Mouse (Mus musculus) heart, embryonic 10.5 days (tissue): ENCODE measurements at regions not wholly inside any gene's neighbourhood (a gene's known extent, or its start where the extent isn't known, plus 50 kb on each side); places are given as distances from the start of the nearest gene placed in this dataset.

Experiments used
- DNase-seq: peaks from one replicate; pipeline ENCODE4 v3.0.0-alpha.2; 2017; ENCODE audit warnings: low spot score
- H3K27ac ChIP-seq: fragments of 300-500 bp; sonication (generic); 2 replicates; pipeline ENCODE4 v1.5.1; 2016; ENCODE audit warnings: mild to moderate bottlenecking
- H3K27me3 ChIP-seq: fragments of 300-500 bp; sonication (generic); 2 replicates; pipeline ENCODE4 v1.6.1; 2016; ENCODE audit warnings: mild to moderate bottlenecking; ENCODE audit not compliant: poor library complexity, insufficient read depth, severe bottlenecking
- H3K36me3 ChIP-seq: fragments of 300-500 bp; sonication (generic); 2 replicates; pipeline ENCODE4 v1.6.1; 2016; ENCODE audit warnings: mild to moderate bottlenecking, moderate library complexity
- H3K4me1 ChIP-seq: fragments of 300-500 bp; sonication (generic); 2 replicates; pipeline ENCODE4 v1.6.1; 2016; ENCODE audit warnings: mild to moderate bottlenecking
- H3K4me3 ChIP-seq: fragments of 300-500 bp; sonication (generic); 2 replicates; pipeline ENCODE4 v1.5.1; 2016; ENCODE audit warnings: mild to moderate bottlenecking, moderate library complexity
- H3K9me3 ChIP-seq: fragments of 300-500 bp; sonication (generic); 2 replicates; pipeline ENCODE4 v1.6.1; 2016; ENCODE audit warnings: mild to moderate bottlenecking, moderate library complexity
- WGBS: fragments of 180-500 bp; shearing (Covaris S2); methylation state at CpG from one replicate; pipeline ENCODE4 v1.1.7; 2016; 5-methylcytosine and 5-hydroxymethylcytosine counted together

DNA sequence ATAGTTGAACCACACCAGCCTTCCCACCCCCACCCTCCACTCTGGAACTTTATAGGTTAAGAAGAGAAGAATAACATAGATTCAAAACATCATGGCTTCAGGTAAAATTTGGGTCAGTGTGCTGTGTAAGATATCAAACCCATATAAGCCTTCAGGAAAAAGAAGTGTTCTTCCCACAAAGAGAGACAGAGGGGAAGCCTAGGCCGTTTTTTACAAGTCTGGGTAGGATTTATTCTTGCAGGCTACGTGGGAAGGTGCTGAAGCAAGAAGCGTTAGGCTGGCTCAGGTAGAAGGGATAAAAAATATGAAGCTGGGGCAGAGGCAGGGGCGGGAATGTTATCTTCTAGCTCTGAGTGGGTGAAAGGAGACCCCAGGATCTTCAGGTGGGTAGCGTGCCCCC lies 87.5 kb downstream of the Sox9 start:
- peaks cover 78% of the 10 kb centered on the region for H3K27me3 ChIP-seq
- no peak for DNase-seq
- peak overlapping the region; percentile 47 for H3K4me3 ChIP-seq
- H3K4me1 ChIP-seq: peaks cover 14% of the 10 kb centered on the region
- no peaks in the 10 kb centered on the region for H3K9me3 ChIP-seq
- no peaks in the 10 kb centered on the region for H3K36me3 ChIP-seq
- 26% methylated on average over 5 of the region's 5 CpGs for WGBS
- H3K27ac ChIP-seq: no peak overlapping the region

DNA sequence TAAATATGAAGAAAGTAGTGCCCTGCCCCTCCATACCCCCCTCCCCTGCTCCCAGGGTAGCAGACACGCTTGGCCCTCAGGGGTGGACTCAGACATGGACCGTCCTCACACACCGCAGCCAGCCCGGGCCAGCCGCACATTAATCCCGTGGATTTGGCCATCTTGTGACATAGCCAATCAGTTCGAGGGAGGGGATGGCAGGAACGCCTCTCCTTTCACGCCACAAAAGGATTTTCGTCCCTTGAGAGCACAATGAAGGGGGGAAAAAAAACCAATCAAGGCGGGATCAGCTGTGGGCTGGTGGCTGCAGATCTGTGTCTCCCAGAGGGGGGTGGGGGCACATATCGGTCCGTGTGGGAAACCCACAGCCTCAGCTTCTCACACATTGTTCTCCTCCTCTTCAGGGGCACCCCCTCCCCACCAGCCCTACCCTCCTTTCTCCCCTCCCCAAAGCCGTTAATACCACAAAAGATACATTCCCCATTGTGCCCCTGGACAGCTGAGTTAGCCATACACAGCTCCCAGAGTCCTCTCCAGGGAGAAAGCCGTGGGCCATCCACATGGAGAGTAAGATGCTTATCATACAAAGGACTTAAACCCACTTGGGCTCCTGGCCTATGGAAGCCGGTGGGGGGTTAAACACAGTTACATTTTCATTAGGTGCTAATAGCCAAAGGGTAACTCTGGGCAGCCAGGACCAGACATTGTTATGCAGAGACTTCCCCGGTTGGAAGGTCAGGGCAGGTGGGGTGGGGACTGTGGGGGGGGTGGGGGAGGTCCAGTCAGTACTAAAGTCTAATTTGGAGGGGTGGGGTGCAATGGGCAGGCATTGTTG lies 88.4 kb downstream of the Sox9 start:
- H3K36me3 ChIP-seq: no peaks in the 10 kb centered on the region
- H3K9me3 ChIP-seq: no peaks in the 10 kb centered on the region
- peaks cover 14% of the 10 kb centered on the region for H3K4me1 ChIP-seq
- peaks cover 78% of the 10 kb centered on the region for H3K27me3 ChIP-seq
- no peak for DNase-seq
- peak overlapping the region; percentile 47 for H3K27ac ChIP-seq
- peak overlapping the region; percentile 47 for H3K4me3 ChIP-seq
- WGBS: 6% methylated on average over 17 of the region's 17 CpGs

DNA sequence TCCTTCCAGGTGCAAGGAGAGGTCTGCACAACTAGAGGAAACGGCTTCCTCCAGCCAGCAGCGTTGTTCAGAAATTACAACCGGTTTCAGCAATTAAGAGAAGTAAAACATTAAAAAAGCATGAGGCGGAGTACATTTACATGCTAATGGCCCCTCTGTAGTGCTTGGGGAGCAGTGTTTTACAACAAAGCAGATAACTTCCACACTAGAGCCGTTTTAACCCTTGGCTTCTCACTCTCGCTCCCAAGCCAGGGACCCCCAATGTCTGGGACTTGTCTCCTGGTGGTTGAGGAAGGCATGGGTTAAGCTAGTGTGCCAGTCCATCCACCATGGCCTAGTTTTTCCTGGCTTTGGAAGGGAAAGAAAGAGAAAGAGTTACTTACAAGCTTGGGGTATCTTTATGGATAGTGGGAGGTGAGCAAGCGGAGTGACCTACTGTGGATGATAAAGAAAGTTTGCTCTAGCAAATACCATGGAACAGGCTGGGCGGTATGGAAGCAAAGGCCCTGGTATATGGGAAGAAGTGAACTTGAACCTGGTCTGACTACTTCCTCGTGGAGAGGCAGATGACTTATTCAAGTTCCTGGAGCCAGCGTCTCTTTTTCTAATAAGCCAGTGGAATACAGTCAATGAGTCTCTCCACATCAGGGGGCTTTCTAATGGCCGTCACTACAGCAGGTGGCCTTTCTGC lies 90.8 kb downstream of the Sox9 start:
- no peak for DNase-seq
- no peak overlapping the region for H3K27ac ChIP-seq
- H3K4me1 ChIP-seq: peaks cover 14% of the 10 kb centered on the region
- no peak overlapping the region for H3K4me3 ChIP-seq
- WGBS: 64% methylated on average over 11 of the region's 11 CpGs
- H3K9me3 ChIP-seq: no peaks in the 10 kb centered on the region
- peaks cover 57% of the 10 kb centered on the region for H3K27me3 ChIP-seq
- H3K36me3 ChIP-seq: no peaks in the 10 kb centered on the region

DNA sequence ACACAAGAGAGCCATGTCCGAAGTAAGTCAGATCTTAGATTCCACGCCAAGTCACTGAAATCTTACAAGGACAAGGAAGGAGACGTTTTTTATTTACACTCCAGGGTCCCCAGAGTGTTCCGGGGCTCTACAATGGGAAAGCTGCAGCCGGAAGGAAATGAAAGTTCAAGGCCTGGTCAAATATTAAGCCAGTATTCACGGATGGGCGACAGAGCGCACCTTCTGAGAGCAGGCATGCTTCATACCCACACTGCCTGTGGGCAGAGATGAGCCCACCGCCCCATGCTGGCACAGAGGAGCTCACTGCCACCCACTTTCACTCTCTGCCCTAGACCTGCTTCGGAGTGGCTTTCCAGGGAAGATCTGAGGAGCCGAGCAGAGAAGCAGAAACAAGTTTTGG lies 92.2 kb downstream of the Sox9 start:
- Histone ChIP-seq H3K4me3 (no peak overlapping the region), H3K36me3 (no peaks in the 10 kb centered on the region), H3K9me3 (no peaks in the 10 kb centered on the region), H3K4me1 (peaks cover 14% of the 10 kb centered on the region), H3K27me3 (peaks cover 44% of the 10 kb centered on the region), H3K27ac (no peak overlapping the region)
- no peak for DNase-seq
- 80% methylated on average over 11 of the region's 11 CpGs for WGBS

DNA sequence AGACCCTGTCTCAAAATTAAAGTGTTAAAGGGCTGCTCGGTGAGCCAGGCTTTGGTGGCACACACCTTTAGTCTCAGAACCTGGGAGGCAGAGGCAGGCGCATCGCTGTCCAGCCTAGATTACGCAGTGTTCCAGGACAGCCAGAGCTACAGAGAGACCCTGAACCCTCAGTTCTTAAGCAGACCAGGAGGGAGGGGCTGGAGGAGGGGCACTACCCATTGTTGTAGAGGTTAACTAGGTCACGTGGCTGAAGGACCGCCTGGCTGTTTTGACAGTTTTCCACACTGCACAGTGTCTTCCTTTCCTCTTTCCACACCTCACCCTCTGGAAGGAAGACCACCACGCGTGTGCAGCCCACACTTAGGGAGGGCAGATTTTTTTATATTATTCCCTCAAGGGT lies 94.2 kb downstream of the Sox9 start:
- Histone ChIP-seq H3K4me3 (no peak overlapping the region), H3K36me3 (no peaks in the 10 kb centered on the region), H3K27me3 (peaks cover 24% of the 10 kb centered on the region), H3K27ac (no peak overlapping the region), H3K9me3 (no peaks in the 10 kb centered on the region), H3K4me1 (no peaks in the 10 kb centered on the region)
- DNase-seq: no peak
- 52% methylated on average over 8 of the region's 8 CpGs for WGBS

DNA sequence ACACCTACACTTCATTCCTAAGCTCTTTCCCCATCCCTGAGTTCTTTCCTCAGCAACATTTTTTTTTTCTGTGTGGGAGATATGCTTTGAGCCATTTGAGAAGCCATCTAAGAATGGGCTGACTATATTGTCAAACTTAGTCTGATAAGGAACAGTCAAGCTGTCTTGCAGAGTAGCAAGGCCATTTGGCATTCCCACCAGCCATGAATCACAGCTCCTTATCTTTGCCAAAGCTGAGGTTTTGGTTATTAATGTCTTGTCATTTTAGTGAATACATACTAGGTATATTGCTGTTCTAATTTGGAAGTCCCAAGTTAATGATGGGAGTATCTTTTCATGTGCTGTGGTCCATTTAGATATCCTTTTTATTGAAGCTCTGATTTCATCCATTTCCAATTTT lies 96.4 kb downstream of the Sox9 start:
- Histone ChIP-seq H3K4me1 (no peaks in the 10 kb centered on the region), H3K27ac (no peak overlapping the region), H3K27me3 (peaks cover 2% of the 10 kb centered on the region; the same call in 1 of the 2 replicates), H3K9me3 (no peaks in the 10 kb centered on the region), H3K36me3 (no peaks in the 10 kb centered on the region), H3K4me3 (no peak overlapping the region)
- no peak for DNase-seq

DNA sequence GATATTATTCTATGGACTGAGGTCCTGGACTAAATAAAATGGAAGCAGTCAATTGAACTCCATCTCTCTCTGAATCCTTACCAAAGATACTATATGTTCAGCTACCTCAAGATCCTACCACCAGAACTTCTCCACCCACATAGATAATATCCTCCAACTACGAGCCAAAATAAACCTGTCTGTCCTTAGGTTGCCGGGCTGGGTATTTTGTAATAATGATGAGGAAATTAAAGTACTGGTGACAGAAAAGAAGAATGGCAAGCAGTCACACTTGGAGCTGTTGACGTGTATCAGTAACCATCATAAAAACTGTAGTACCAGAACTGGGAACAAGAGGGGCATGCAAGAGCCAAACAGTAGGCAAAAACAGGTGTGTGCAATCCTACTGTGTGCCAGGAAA lies 98.7 kb downstream of the Sox9 start:
- Histone ChIP-seq H3K36me3 (no peaks in the 10 kb centered on the region), H3K27me3 (no peaks in the 10 kb centered on the region), H3K9me3 (no peaks in the 10 kb centered on the region), H3K27ac (no peak overlapping the region), H3K4me1 (no peaks in the 10 kb centered on the region), H3K4me3 (no peak overlapping the region)
- no peak for DNase-seq
- WGBS: 84% methylated on average over 3 of the region's 3 CpGs

DNA sequence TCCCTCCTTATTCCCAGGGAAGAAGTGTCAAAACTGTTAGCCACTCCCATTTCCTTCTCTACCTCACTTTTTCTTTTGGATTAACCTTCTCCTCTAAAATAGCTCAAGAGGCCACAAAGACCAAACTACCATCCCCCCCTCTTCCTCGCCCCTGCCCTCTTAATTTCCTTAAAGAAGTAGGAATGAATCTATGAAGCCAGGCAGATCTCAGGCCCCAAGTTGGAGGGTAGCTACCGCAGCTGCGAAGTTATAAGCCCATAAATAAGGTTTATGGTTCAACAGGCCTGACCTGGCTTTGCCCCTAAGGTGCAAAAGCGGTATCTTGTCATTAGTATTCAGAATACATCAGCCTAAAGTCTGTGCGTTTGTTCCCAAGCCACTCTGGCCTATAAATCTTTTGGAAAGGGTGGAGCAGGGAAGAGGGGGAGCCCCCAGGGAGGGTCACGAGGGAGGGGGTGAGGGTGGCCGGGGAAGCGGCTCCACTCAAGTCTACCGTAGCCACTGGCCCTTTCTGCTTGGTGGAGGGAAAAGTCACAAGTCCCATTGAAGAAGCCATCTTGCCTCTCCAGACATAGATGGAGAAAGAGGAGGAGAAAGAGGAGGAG lies 103.4 kb downstream of the Sox9 start:
- Histone ChIP-seq H3K4me3 (no peak overlapping the region), H3K4me1 (no peaks in the 10 kb centered on the region), H3K36me3 (no peaks in the 10 kb centered on the region), H3K9me3 (no peaks in the 10 kb centered on the region), H3K27me3 (peaks cover 3% of the 10 kb centered on the region; the same call in 1 of the 2 replicates), H3K27ac (no peak overlapping the region)
- 80% methylated on average over 9 of the region's 9 CpGs for WGBS
- no peak for DNase-seq

DNA sequence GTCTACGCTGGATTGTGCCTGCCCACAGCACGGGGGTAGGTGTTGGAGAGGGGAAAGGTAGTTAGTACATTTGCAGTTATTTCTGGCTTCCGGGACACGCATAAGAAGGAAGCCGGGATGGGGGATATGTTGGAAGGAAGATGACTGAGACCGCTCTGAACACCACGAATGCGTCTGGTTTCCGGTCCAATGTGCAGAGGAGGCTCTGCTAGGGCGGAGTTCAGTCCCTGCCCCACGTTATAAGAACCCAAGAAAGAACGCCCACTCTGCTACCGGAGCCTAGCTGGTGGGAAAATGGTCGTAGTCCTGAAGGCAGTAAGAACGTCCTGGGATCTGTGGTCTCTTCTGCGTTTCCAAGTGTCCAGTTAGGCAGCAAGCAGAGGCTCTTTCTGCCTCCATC lies 104.1 kb downstream of the Sox9 start:
- Histone ChIP-seq H3K36me3 (no peaks in the 10 kb centered on the region), H3K27ac (no peak overlapping the region), H3K4me1 (no peaks in the 10 kb centered on the region), H3K4me3 (no peak overlapping the region), H3K9me3 (no peaks in the 10 kb centered on the region), H3K27me3 (peaks cover 3% of the 10 kb centered on the region; the same call in 1 of the 2 replicates)
- WGBS: 82% methylated on average over 16 of the region's 16 CpGs
- no peak for DNase-seq

DNA sequence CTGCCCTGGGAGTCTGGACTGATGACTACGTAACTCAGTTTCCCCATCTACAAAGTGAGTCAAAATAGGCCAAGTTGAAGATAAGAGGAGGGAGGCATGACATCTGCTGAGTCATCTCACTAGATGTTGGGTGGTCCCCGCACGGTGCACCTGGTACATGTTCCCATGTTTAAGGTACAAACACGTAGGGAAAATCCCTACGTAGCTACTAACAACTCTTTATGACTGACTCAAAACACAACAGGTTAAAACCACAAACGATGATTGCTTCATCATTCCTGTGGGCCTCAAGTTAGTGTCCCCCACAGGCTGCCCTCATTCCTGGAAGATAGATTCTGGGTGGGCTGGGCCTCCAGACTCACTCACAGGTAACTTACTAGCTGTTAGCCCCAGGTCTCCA lies 107.7 kb downstream of the Sox9 start:
- Histone ChIP-seq H3K36me3 (no peaks in the 10 kb centered on the region), H3K9me3 (no peaks in the 10 kb centered on the region), H3K4me3 (no peak overlapping the region), H3K27ac (no peak overlapping the region), H3K4me1 (no peaks in the 10 kb centered on the region), H3K27me3 (peaks cover 8% of the 10 kb centered on the region; the same call in 1 of the 2 replicates)
- DNase-seq: no peak
- 89% methylated on average over 6 of the region's 6 CpGs for WGBS

DNA sequence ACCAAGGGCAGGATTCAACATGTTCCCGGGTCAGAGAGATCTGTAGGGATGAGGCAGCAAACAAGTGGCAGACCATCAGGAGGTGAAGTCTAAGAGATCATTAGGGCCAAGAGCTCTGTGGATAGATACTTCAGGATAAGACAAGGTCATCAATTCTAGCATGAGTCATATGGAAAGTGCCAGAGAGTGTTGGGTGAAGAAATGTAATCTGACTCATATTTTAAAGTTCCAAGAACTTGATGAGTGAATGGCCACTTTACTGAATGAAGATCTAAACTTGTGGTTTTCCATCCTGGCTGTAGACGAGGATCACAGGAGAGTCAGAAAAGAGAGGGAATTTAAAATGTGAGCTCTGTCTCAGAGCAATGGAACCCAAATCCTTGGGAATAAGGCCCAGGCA lies 115.6 kb downstream of the Sox9 start:
- DNase-seq: no peak
- Histone ChIP-seq H3K4me1 (no peaks in the 10 kb centered on the region), H3K9me3 (no peaks in the 10 kb centered on the region), H3K27ac (no peak overlapping the region), H3K27me3 (peaks cover 3% of the 10 kb centered on the region; the same call in 1 of the 2 replicates), H3K4me3 (no peak overlapping the region), H3K36me3 (no peaks in the 10 kb centered on the region)
- WGBS: 76% methylated on average over 2 of the region's 2 CpGs

DNA sequence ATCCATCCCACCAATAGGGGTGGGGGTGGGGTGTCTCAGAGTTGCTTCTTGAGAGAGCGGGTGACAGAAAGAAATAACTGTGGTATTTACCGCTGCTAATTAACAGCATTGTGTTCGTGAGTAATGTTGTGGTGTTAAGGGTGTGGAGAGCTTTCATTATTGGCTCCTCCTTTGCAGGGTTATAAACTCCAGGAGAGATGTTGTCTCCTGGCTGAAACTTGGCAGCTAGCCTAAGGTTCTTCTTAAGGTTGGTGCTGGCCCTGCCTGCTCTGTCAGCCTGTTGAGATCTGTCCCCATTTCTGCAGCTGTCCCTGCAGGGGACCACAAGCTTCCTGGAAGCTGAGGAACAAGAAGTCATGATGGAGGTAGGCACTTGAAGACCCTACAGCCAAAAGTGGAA lies 120.6 kb downstream of the Sox9 start:
- WGBS: 78% methylated on average over 3 of the region's 3 CpGs
- no peak overlapping the region for H3K27ac ChIP-seq
- DNase-seq: no peak

DNA sequence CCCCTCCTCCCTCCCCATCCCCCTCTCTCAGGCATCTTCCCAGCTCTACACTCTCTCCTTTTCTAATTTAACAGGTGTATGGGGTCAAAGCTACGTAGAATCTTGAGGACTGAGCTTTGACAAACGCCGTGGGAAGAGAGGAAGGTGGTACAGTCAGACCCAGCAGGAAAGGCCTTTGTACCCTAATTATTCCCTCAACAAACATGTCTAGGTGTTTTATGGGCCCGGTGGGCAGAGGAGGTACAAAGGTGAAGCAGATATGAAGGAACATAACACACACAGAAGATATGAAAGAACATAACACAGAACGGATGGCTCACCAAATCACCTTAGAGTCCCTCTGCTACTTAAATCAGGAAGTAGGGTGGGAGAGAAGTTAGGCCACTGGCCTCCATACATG lies 128.3 kb downstream of the Sox9 start:
- Histone ChIP-seq H3K9me3 (no peaks in the 10 kb centered on the region), H3K4me1 (no peaks in the 10 kb centered on the region), H3K36me3 (no peaks in the 10 kb centered on the region), H3K27me3 (peaks cover 33% of the 10 kb centered on the region; the same call in 1 of the 2 replicates), H3K27ac (no peak overlapping the region), H3K4me3 (no peak overlapping the region)
- no peak for DNase-seq
- 79% methylated on average over 5 of the region's 5 CpGs for WGBS

More for the DNA sequence above, 120.6 kb downstream of the Sox9 start:
- no peaks in the 10 kb centered on the region for H3K9me3 ChIP-seq
- H3K4me1 ChIP-seq: no peaks in the 10 kb centered on the region
- peaks cover 3% of the 10 kb centered on the region; the same call in 1 of the 2 replicates for H3K27me3 ChIP-seq
- no peaks in the 10 kb centered on the region for H3K36me3 ChIP-seq
- H3K4me3 ChIP-seq: no peak overlapping the region
